Mouse (Mus musculus): ENCODE measurements around the gene Dgki.

DNA sequence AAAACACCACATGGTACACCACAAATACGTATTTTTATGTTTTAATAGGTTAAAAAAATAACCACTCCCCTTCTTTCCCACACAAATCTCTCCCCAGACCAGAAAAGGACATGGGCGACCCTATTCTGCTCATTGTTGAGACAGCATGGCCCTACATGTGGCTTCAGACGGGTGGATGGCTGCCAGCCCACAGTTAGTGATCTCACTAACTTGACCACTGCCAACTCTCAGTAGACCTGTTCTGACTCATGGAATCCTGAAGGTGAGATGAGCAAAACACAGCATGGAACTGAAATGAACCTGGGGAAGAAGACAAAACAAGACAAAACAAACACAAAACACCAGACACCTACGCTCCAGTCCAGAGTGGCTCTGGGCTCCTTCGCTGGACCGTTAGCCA, 150.8 kb downstream of the Dgki start:
- TF ChIP-seq TAL1 (IDR thresholded peaks at IDR 0.05; ENCODE audit: low read length): no peak
- no peak for TF ChIP-seq GATA1 (IDR thresholded peaks at IDR 0.05; ENCODE audit: low read length)
